Mouse (Mus musculus) CH12.LX (cell line): ENCODE data around the gene Atp1a4. TPM values are rescaled to one million over a fixed set of nuclear protein-coding genes. Genes with fewer than 3 reads are reported as not detected.

Experiments used
- DNase-seq: peaks from one replicate; pipeline ENCODE4 v3.0.0-alpha.2; 2013; ENCODE audit errors: extremely low read depth
- H3K27ac ChIP-seq: 2 replicates; pipeline ENCODE4 v1.5.1; 2012; ENCODE audit warnings: low read depth, mild to moderate bottlenecking, control low read depth, moderate library complexity; ENCODE audit not compliant: insufficient read depth
- H3K27me3 ChIP-seq: replicated peaks from 2 replicates; pipeline ENCODE3; 2012; ENCODE audit warnings: inconsistent platforms
- H3K36me3 ChIP-seq, 2 experiments: replicated peaks in 1 of 2; 2 replicates each; pipeline versions ENCODE3 to v1.6.1; 2012; ENCODE audit warnings: inconsistent platforms in 1 of 2, low read length in 1 of 2, mild to moderate bottlenecking in 1 of 2, mixed read lengths in 1 of 2, moderate library complexity in 1 of 2; ENCODE audit not compliant: control insufficient read depth in 1 of 2, insufficient read depth in 1 of 2
- H3K4me1 ChIP-seq, 2 experiments: 2 replicates each; pipeline ENCODE4 v1.6.1; 2012; ENCODE audit warnings: inconsistent platforms in 1 of 2, moderate library complexity in 1 of 2; ENCODE audit not compliant: insufficient read depth in 2 of 2, control insufficient read depth in 1 of 2
- H3K4me2 ChIP-seq: 2 replicates; pipeline ENCODE4 v1.6.1; 2012; ENCODE audit warnings: low read depth, mild to moderate bottlenecking, control low read depth; ENCODE audit not compliant: poor library complexity, insufficient read depth, severe bottlenecking
- H3K4me3 ChIP-seq, 3 experiments: fragments of 150-350 bp in 1 of 3; sonication (generic) in 1 of 3; replicated peaks in 1 of 3; 2 replicates each; pipeline versions ENCODE3 to v1.5.1; 2011 to 2012; ENCODE audit warnings: low read depth in 2 of 3, low read length in 2 of 3, mild to moderate bottlenecking in 2 of 3, moderate library complexity in 2 of 3, control low read depth in 1 of 3, improper control_type of control experiment in 1 of 3, inconsistent platforms in 1 of 3, mixed read lengths in 1 of 3; ENCODE audit not compliant: poor library complexity in 1 of 3
- H3K79me2 ChIP-seq: replicated peaks from 2 replicates; pipeline ENCODE4 v1.6.1; 2012; ENCODE audit warnings: mild to moderate bottlenecking, moderate library complexity; ENCODE audit not compliant: control insufficient read depth, poor library complexity, insufficient read depth, severe bottlenecking; ENCODE audit errors: extremely low read depth
- H3K9ac ChIP-seq: 2 replicates; pipeline ENCODE4 v1.6.1; 2012; ENCODE audit warnings: low read depth, mild to moderate bottlenecking, control low read depth, moderate library complexity; ENCODE audit not compliant: insufficient read depth
- H3K9me3 ChIP-seq: replicated peaks from 2 replicates; pipeline ENCODE3; 2012; ENCODE audit warnings: low read length, inconsistent platforms, mixed read lengths
- BHLHE40 ChIP-seq: IDR thresholded peaks from 2 replicates; pipeline ENCODE4 v1.6.1; 2011; ENCODE audit warnings: mild to moderate bottlenecking, low read depth, low read length, improper control_type of control experiment
- CHD2 ChIP-seq: IDR thresholded peaks from 2 replicates; pipeline ENCODE4 v1.6.1; 2011; ENCODE audit warnings: low read length, improper control_type of control experiment
- E2F4 ChIP-seq: IDR thresholded peaks from 2 replicates; pipeline ENCODE4 v1.6.1; 2011; ENCODE audit warnings: low read depth, low read length, improper control_type of control experiment; ENCODE audit not compliant: insufficient replicate concordance
- ELF1 ChIP-seq: IDR thresholded peaks from 2 replicates; pipeline ENCODE4 v1.6.1; 2014; ENCODE audit warnings: low read depth, mild to moderate bottlenecking, inconsistent platforms, low read length, improper control_type of control experiment
- GABPA ChIP-seq: IDR thresholded peaks from 2 replicates; pipeline ENCODE4 v1.6.1; 2012; ENCODE audit warnings: low read depth, low read length, improper control_type of control experiment, inconsistent platforms; ENCODE audit not compliant: insufficient replicate concordance
- IRF4 ChIP-seq: IDR thresholded peaks from 2 replicates; pipeline ENCODE4 v1.6.1; 2014; ENCODE audit warnings: low read depth, mild to moderate bottlenecking, inconsistent platforms, low read length, improper control_type of control experiment
- JUN ChIP-seq: IDR thresholded peaks from 2 replicates; pipeline ENCODE4 v1.6.1; 2011; ENCODE audit warnings: low read depth, mild to moderate bottlenecking, low read length, improper control_type of control experiment, moderate library complexity; ENCODE audit not compliant: insufficient read depth
- KAT2A ChIP-seq: IDR thresholded peaks from 2 replicates; pipeline ENCODE4 v1.6.1; 2012; ENCODE audit warnings: low read length, improper control_type of control experiment, inconsistent platforms; ENCODE audit not compliant: insufficient replicate concordance
- MAFK ChIP-seq: IDR thresholded peaks from 2 replicates; pipeline ENCODE4 v1.6.1; 2011; ENCODE audit warnings: low read length, improper control_type of control experiment; ENCODE audit not compliant: insufficient replicate concordance
- MAX ChIP-seq: IDR thresholded peaks from 2 replicates; pipeline ENCODE4 v1.6.1; 2011; ENCODE audit warnings: low read length, improper control_type of control experiment
- MYC ChIP-seq: IDR thresholded peaks from 2 replicates; pipeline ENCODE4 v1.6.1; 2011; ENCODE audit warnings: low read depth, mild to moderate bottlenecking, improper control_type of control experiment, low read length
- NELFE ChIP-seq: IDR thresholded peaks from 2 replicates; pipeline ENCODE4 v1.6.1; 2011; ENCODE audit warnings: low read depth, low read length, improper control_type of control experiment
- NRF1 ChIP-seq: IDR thresholded peaks from 2 replicates; pipeline ENCODE4 v1.6.1; 2014; ENCODE audit warnings: low read depth, mild to moderate bottlenecking, inconsistent platforms, low read length, improper control_type of control experiment, moderate library complexity
- PAX5 ChIP-seq: IDR thresholded peaks from 2 replicates; pipeline ENCODE4 v1.6.1; 2012; ENCODE audit warnings: low read length, inconsistent platforms, mixed read lengths
- RAD21 ChIP-seq: IDR thresholded peaks from 2 replicates; pipeline ENCODE4 v1.6.1; 2011; ENCODE audit warnings: low read depth, mild to moderate bottlenecking, low read length, improper control_type of control experiment, moderate library complexity
- SMC3 ChIP-seq: IDR thresholded peaks from 2 replicates; pipeline ENCODE4 v1.6.1; 2011; ENCODE audit warnings: low read depth, low read length, improper control_type of control experiment
- TCF12 ChIP-seq: IDR thresholded peaks from 2 replicates; pipeline ENCODE4 v1.6.1; 2014; ENCODE audit warnings: low read depth, mild to moderate bottlenecking, inconsistent platforms, low read length, improper control_type of control experiment
- USF2 ChIP-seq: conservative IDR thresholded peaks from 2 replicates; pipeline ENCODE4 v1.6.1; 2011; ENCODE audit warnings: low read depth, low read length, improper control_type of control experiment
- ZMIZ1 ChIP-seq: IDR thresholded peaks from 2 replicates; pipeline ENCODE4 v1.6.1; 2012; ENCODE audit warnings: low read depth, mild to moderate bottlenecking, inconsistent platforms, low read length, improper control_type of control experiment
- dilution Hi-C: fragments of 300-500 bp; cut with MboI; formaldehyde crosslinking; loops from 2 replicates; pipeline ENCODE4 v1.14.3; 2020; ENCODE audit warnings: low sequenced_read_pairs; ENCODE audit not compliant: extremely low pct_unique_long_range_greater_than_20kb, extremely low pct_ligation_motif_present
- in situ Hi-C: fragments of 300-500 bp; cut with MboI; formaldehyde crosslinking; loops from 3 replicates; pipeline ENCODE4 v1.14.3; 2019; ENCODE audit warnings: low sequenced_read_pairs, low pct_ligation_motif_present, low pct_unique_long_range_greater_than_20kb, mixed read lengths
- polyA plus RNA-seq: library from polyadenylated mRNA; unstranded; fragments of >175 nt; gene quantifications from 2 replicates; pipeline ENCODE4 v1.2.1, GENCODE M21; 2012; ENCODE audit warnings: low read depth; ENCODE audit not compliant: insufficient read length
- total RNA-seq, 2 experiments: library from RNA; depleted of rRNA; stranded (reverse); fragments of 300-350 nt in 1 of 2; fragments of >200 nt in 1 of 2; gene quantifications; 2 replicates each; pipeline ENCODE4 v1.2.3; 2012 to 2014

The Atp1a4 gene
- total and polyA plus RNA-seq, 3 experiments: not detected

DNA sequence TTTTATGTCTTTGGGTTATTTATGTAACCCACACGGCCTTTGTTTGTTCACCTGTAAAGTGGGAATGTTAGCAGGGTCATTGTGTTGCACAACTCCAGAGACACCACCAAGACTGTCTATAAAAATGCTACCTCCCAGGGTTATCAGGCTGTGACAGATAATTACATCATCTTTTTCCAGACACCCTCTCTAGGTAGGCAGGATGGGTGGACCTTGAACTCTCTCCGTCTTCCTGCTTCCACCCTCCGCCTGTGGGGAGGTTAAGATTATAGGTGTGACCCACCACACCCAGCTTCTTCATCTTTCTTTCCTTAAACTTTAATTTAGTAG is 31.4 kb upstream of the Atp1a4 start:
- H3K4me2 ChIP-seq: no peak overlapping the region
- no peak overlapping the region for H3K4me3 ChIP-seq
- in situ Hi-C loops (no loop called here), dilution Hi-C loops (no loop called here)
- H3K27me3 ChIP-seq: peaks cover 25% of the 10 kb centered on the region
- no peak overlapping the region for H3K27ac ChIP-seq
- H3K36me3 ChIP-seq: no peaks in the 10 kb centered on the region
- TF ChIP-seq USF2 (no peak), CHD2 (no peak), MAFK (no peak), MYC (no peak), NRF1 (no peak)
- H3K9ac ChIP-seq: no peak overlapping the region
- no peak for DNase-seq
- no peaks in the 10 kb centered on the region for H3K9me3 ChIP-seq
- no peaks in the 10 kb centered on the region for H3K79me2 ChIP-seq
- peaks cover 8 to 13% of the 10 kb centered on the region in 2 experiments for H3K4me1 ChIP-seq

DNA sequence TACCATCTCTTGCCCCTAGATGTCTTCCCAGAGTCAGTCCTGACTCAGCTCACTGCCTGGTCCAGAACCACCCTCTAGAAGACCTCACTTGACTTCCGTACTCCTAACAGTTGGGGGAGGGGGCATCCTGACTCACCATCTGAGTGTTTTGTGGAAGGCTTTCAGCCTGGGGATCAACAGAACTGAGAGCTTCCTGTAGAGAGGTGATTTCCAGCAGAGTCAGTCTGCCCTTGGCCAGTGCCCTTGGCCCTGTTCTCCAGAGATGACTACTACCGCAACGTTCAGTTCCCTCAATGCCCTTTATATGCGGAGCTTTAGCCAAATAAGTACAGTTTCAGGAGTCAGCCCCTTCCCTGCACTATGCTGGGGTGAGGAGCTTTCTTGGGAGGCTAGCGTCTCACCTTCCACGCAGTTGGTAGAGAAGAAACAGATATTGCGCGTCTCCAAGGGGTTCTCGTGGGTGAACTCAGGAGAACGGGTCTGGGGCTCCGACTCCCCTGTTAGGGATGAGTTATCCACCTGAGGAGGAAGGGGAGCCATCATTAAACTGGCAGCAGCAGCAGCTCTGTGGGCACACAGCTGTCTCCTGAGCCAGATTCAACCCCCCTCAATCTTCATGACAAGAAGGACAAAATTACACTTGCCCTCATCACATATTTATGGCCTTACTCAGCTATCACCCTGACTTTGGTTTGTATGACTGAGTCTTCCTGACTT is 30.8 kb upstream of the Atp1a4 start:
- H3K4me1 ChIP-seq: peaks cover 8 to 13% of the 10 kb centered on the region in 2 experiments
- in situ Hi-C loops (no loop called here), dilution Hi-C loops (no loop called here)
- H3K79me2 ChIP-seq: no peaks in the 10 kb centered on the region
- no peak overlapping the region for H3K27ac ChIP-seq
- peak; percentile 53; the same call in 1 of the 2 replicates for TF ChIP-seq IRF4
- peak; percentile 28; the same call in 1 of the 2 replicates for TF ChIP-seq ELF1
- no peak for TF ChIP-seq MAFK
- H3K9me3 ChIP-seq: no peaks in the 10 kb centered on the region
- H3K9ac ChIP-seq: no peak overlapping the region
- H3K27me3 ChIP-seq: peaks cover 24% of the 10 kb centered on the region
- peak; percentile 23 for DNase-seq
- H3K36me3 ChIP-seq: no peaks in the 10 kb centered on the region
- no peak overlapping the region for H3K4me2 ChIP-seq
- no peak overlapping the region for H3K4me3 ChIP-seq

DNA sequence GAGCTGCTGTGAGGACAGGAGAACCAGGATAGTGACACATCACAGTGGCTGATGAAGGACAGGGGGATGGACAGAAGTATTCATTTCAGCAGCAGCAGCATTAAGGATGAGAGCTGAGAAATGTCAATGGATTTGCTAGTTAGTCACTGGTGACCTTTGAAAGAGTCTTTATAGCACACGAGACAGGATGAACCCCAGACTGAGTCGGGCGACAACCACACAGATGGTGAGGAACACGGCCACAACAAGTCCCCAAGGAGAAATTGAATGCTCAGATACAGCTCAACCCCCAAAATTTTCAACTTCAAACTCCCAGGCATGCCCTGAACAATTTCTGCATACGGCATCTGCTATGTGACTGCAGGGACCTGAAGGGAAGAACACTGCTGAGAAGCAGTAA is 28.5 kb upstream of the Atp1a4 start:
- Histone ChIP-seq H3K79me2 (no peaks in the 10 kb centered on the region), H3K9me3 (no peaks in the 10 kb centered on the region), H3K4me2 (no peak overlapping the region), H3K27ac (no peak overlapping the region), H3K4me3 (no peak overlapping the region), H3K36me3 (no peaks in the 10 kb centered on the region), H3K9ac (no peak overlapping the region), H3K4me1 (peaks cover 10 to 20% of the 10 kb centered on the region in 2 experiments), H3K27me3 (peaks cover 12% of the 10 kb centered on the region)
- dilution Hi-C loops: no loop called here
- no peak for TF ChIP-seq NELFE
- no peak for TF ChIP-seq BHLHE40
- TF ChIP-seq KAT2A: no peak
- TF ChIP-seq PAX5: no peak
- no peak for TF ChIP-seq MYC
- TF ChIP-seq NRF1: no peak
- no peak for TF ChIP-seq SMC3
- TF ChIP-seq ZMIZ1: no peak
- TF ChIP-seq JUN: no peak
- no peak for TF ChIP-seq TCF12
- TF ChIP-seq CHD2: no peak
- no peak for TF ChIP-seq RAD21
- no peak for TF ChIP-seq E2F4
- no peak for TF ChIP-seq GABPA
- TF ChIP-seq MAX: no peak
- in situ Hi-C loops: no loop called here
- no peak for DNase-seq
